Mouse (Mus musculus) naive thymus-derived CD4-positive, alpha-beta T cell, adult 5 months (primary cell): ENCODE data around the gene Kcnh2. TPM values are rescaled to one million over a fixed set of nuclear protein-coding genes. Genes with fewer than 3 reads are reported as not detected.

Experiments
- polyA plus RNA-seq: library from polyadenylated mRNA; unstranded; fragments of 100-300 nt; shearing (Covaris generic); gene quantifications from one replicate; pipeline ENCODE4 v1.2.1, GENCODE M21; 2017

Gene Kcnh2
- 5.1 TPM for polyA plus RNA-seq

DNA sequence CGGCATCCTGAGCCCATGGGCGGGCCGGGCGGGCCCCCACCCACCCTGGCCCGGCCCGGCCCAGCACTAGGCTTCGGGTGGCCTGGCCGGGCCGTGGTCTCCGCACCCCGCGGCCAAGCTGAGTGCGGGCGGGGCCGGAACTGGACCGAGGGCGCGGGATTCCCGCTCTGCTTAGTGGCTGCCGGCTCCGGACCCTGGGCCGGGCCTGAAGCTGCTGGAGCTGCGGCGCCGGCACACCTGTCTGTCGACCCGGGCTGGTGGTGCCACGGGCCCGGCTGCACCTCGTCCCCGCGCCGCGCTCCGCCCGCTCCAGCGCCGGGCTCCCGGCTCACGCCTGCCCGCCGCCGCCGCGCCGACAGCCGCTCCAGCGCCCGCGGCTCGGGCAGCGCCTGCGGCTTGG is at the start of gene Kcnh2:
TSS of gene Kcnh2 (minus strand) at position 327 of the 400 bp plus-strand sequence.

DNA sequence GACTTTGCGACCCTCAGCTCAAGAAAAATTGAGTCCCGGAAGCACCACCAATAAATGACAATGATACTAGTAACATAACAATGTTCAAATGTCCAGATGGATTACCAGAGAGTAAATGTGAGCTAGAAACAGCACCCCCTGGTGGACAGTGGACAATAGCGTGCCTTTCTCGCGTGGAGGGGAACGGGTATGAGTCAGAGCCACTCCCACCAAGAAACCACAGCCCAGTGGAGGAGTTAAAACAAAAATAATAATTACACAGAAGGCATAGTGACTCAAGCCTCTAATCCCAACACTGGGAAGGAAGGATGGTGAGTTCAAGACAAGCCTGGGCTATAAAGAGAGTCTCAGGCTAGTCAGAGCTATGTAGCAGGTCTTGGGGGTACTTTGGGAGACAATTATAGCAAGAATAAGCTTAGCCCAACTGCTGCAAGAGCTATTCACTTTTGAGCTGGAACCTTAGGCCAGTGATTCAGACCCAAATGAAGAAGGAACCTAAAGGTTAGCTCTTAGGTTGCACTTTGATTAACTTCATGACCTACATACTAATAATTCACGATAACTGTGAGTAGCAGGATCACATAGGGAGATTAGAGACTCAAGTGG is 42.1 kb upstream of the Kcnh2 start, which contains the start of gene Abcb8:
TSS of gene Abcb8 (plus strand) at position 272 of the 606 bp plus-strand sequence.

DNA sequence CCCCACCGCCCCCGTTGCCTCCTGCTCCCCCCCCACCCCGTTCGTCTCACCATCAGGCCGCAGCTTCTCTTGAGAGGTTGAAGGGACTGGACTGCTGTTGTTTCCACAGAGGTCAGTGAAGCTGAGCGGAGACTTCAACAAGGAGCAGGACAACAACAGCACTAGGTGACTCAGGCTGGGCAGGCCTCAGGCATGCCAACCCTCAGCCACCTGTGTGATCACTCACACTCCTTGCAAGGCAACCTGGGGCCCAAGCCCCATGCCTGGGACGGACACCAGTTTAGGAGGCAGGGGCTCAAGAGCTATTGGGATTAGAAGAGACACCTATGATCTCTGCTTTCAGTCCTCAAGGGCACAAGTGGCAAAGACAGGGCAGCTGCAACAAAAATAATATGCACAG is 40.5 kb upstream of the Kcnh2 start, which contains the start of gene Atg9b:
TSS of gene Atg9b (minus strand) at position 280 of the 400 bp plus-strand sequence.

DNA sequence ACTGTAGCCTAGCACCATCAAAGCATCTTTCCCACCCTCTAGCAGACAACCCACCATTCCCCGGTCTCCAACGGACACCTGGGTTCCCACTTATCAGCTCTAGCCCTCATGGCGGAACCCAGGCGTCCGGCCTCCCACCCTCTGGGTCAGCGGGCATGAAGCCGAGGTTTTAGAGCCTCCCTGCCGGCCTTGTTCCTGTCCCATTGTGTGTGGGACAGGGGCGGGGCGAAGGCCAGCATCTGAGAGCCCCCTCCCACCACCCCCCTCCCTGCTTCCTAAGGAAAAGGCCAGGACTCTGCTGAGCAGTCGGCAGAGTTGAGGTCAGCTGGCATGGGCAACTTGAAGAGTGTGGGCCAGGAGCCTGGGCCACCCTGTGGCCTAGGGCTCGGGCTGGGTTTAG is 13.1 kb upstream of the Kcnh2 start, which contains the start of gene Nos3:
TSS of gene Nos3 (plus strand) at position 303 of the 400 bp plus-strand sequence.

Other genes starting within 250 kb of the Kcnh2 start
- 7.2 TPM for gene Nupl2, start 186.6 kb downstream of the Kcnh2 start, polyA plus RNA-seq
- gene Nos3, start 13.2 kb upstream of the Kcnh2 start, polyA plus RNA-seq, result not detected
- gene Atg9b, start 40.5 kb upstream of the Kcnh2 start, polyA plus RNA-seq, result 0.22 TPM
- 16.1 TPM for gene Abcb8, start 42.1 kb upstream of the Kcnh2 start, polyA plus RNA-seq
- not detected for gene Asic3, start 61.8 kb upstream of the Kcnh2 start, polyA plus RNA-seq
- 70.9 TPM for gene Cdk5, start 71.9 kb upstream of the Kcnh2 start, polyA plus RNA-seq
- gene Slc4a2, start 72.2 kb upstream of the Kcnh2 start, polyA plus RNA-seq, result 33.4 TPM
- gene Fastk, start 93.7 kb upstream of the Kcnh2 start, polyA plus RNA-seq, result 103 TPM
- gene Tmub1, start 96.2 kb upstream of the Kcnh2 start, polyA plus RNA-seq, result 61.6 TPM
- gene Agap3, start 100.6 kb upstream of the Kcnh2 start, polyA plus RNA-seq, result 109 TPM
- gene Gbx1, start 175.6 kb upstream of the Kcnh2 start, polyA plus RNA-seq, result not detected
- gene Asb10, start 189.4 kb upstream of the Kcnh2 start, polyA plus RNA-seq, result not detected
- gene 4931409K22Rik, start 205.2 kb upstream of the Kcnh2 start, polyA plus RNA-seq, result not detected
- 104 TPM for gene Abcf2, start 225.9 kb upstream of the Kcnh2 start, polyA plus RNA-seq
- 25.5 TPM for gene Chpf2, start 235.1 kb upstream of the Kcnh2 start, polyA plus RNA-seq